Mouse (Mus musculus) myocyte (in vitro differentiated cells): ENCODE data around the gene Hsd3b7. TPM values are rescaled to one million over a fixed set of nuclear protein-coding genes. Genes with fewer than 3 reads are reported as not detected.

ENCODE experiments used
- H3K27me3 ChIP-seq: one replicate; pipeline ENCODE4 v1.6.1; 2011; ENCODE audit not compliant: control insufficient read depth, insufficient read depth, insufficient read length
- H3K36me3 ChIP-seq: one replicate; pipeline ENCODE4 v1.6.1; 2011; ENCODE audit not compliant: control insufficient read depth, insufficient read depth
- H3K4me2 ChIP-seq: one replicate; pipeline ENCODE4 v1.6.1; 2011; ENCODE audit warnings: low read depth, control low read depth
- H3K4me3 ChIP-seq: one replicate; pipeline ENCODE4 v1.5.1; 2011; ENCODE audit warnings: mild to moderate bottlenecking, control low read depth, moderate library complexity
- H3K79me2 ChIP-seq: one replicate; pipeline ENCODE4 v1.6.1; 2011; ENCODE audit not compliant: control insufficient read depth, insufficient read depth
- H3ac ChIP-seq: one replicate; pipeline ENCODE4 v1.6.1; 2011; ENCODE audit not compliant: control insufficient read depth, insufficient read length
- CEBPB ChIP-seq: IDR thresholded peaks from 2 replicates; pipeline ENCODE4 v1.6.1; 2011; ENCODE audit warnings: mild to moderate bottlenecking, moderate library complexity; ENCODE audit not compliant: poor library complexity, insufficient read depth, severe bottlenecking
- E2F4 ChIP-seq: IDR thresholded peaks from one replicate; pipeline ENCODE4 v1.6.1; 2011; ENCODE audit warnings: mild to moderate bottlenecking, control low read depth, moderate library complexity; ENCODE audit not compliant: insufficient read depth
- MAX ChIP-seq: IDR thresholded peaks from one replicate; pipeline ENCODE4 v1.6.1; 2011; ENCODE audit warnings: low read depth, mild to moderate bottlenecking, control low read depth
- MYOD1 ChIP-seq, 3 experiments: IDR thresholded peaks; one replicate each; pipeline ENCODE4 v1.6.1; 2011; ENCODE audit warnings: control low read depth in 2 of 3, low read depth in 2 of 3, mild to moderate bottlenecking in 2 of 3, moderate library complexity in 1 of 3; ENCODE audit not compliant: insufficient read length in 2 of 3, control insufficient read depth in 1 of 3
- MYOG ChIP-seq, 3 experiments: IDR thresholded peaks; one replicate each; pipeline ENCODE4 v1.6.1; 2011; ENCODE audit warnings: control low read depth in 2 of 3, low read depth in 2 of 3, mild to moderate bottlenecking in 2 of 3; ENCODE audit not compliant: insufficient read length in 2 of 3, control insufficient read depth in 1 of 3, insufficient read depth in 1 of 3
- POLR2A ChIP-seq: IDR thresholded peaks from one replicate; pipeline ENCODE4 v1.6.1; 2011; ENCODE audit warnings: low read depth, mild to moderate bottlenecking, control low read depth, moderate library complexity; ENCODE audit not compliant: insufficient read length
- POLR2AphosphoS2 ChIP-seq: IDR thresholded peaks from one replicate; pipeline ENCODE4 v1.6.1; 2011; ENCODE audit warnings: low read depth, control low read depth; ENCODE audit not compliant: insufficient read length
- REST ChIP-seq: IDR thresholded peaks from one replicate; pipeline ENCODE4 v1.6.1; 2011; ENCODE audit warnings: mild to moderate bottlenecking, control low read depth, moderate library complexity; ENCODE audit not compliant: insufficient read depth, insufficient read length
- SRF ChIP-seq: IDR thresholded peaks from one replicate; pipeline ENCODE4 v1.6.1; 2011; ENCODE audit warnings: low read depth; ENCODE audit not compliant: control insufficient read depth, insufficient read length
- TCF12 ChIP-seq: IDR thresholded peaks from one replicate; pipeline ENCODE4 v1.6.1; 2011; ENCODE audit warnings: mild to moderate bottlenecking, control low read depth; ENCODE audit not compliant: poor library complexity, insufficient read depth, severe bottlenecking
- TCF3 ChIP-seq: IDR thresholded peaks from one replicate; pipeline ENCODE4 v1.6.1; 2011; ENCODE audit warnings: low read depth, control low read depth; ENCODE audit not compliant: insufficient read length
- USF1 ChIP-seq: IDR thresholded peaks from one replicate; pipeline ENCODE4 v1.6.1; 2011; ENCODE audit warnings: low read depth, mild to moderate bottlenecking, control low read depth, moderate library complexity
- polyA plus RNA-seq: library from polyadenylated mRNA; unstranded; fragments of >200 nt; fragmentation: generic; extraction: Trizol; gene quantifications from one replicate; pipeline ENCODE4 v1.2.1, GENCODE M21; 2012; ENCODE audit warnings: missing spikeins

Hsd3b7 gene
- polyA plus RNA-seq, 1 experiment: 15.0 TPM

DNA sequence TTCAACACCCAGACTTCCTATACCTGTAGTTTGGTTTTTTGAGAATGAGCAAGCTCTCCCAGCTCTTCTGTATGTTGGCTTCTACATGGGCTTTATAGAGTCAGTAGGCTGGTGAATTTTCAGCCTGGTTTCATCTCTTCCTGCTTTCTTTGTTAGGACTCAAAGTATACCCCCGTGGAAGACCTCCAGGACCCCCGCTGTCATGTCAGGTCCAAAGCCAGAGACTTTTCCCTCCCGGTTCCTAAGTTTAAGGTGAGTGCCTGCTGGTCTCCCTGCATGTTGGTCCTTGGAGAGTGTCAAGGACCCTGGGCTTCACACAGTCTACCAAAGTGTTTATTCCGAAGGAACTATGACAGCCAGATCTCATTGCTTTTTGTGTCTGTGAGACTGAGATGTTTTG is 22.1 kb upstream of the Hsd3b7 start:
- Histone ChIP-seq H3K36me3 (peaks cover 31% of the 10 kb centered on the region), H3K79me2 (peaks cover 26% of the 10 kb centered on the region), H3ac (peak overlapping the region; percentile 94), H3K4me3 (peak overlapping the region; percentile 91), H3K27me3 (no peaks in the 10 kb centered on the region), H3K4me2 (peak overlapping the region; percentile 95)
- TF ChIP-seq E2F4: no peak
- TF ChIP-seq MYOD1 (IDR thresholded peaks at IDR 0.05; ENCODE audit: control insufficient read depth in 1 of 3, insufficient read length in 2 of 3, low read depth in 2 of 3): no peak
- TF ChIP-seq POLR2AphosphoS2: no peak
- TF ChIP-seq MAX: no peak

DNA sequence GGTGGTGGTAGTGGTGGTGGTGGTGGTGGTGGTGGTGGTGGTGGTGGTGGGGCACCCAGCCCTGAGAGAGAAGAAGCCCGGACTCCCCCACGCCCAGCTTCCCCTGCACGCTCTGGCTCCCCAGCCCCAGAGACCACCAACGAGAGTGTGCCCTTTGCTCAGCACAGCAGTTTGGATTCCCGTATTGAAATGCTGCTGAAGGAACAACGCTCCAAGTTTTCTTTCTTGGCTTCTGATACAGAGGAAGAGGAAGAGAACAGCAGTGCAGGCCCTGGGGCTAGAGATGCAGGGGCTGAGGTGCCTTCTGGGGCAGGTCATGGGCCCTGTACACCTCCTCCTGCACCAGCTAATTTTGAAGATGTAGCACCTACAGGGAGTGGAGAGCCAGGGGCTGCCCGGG is 15.1 kb upstream of the Hsd3b7 start, which contains the start of gene Gm49388:
Gene Gm49388 (plus strand): TSS at position 301 of the 400 bp plus-strand sequence.
- H3K36me3 ChIP-seq: peaks cover 70% of the 10 kb centered on the region
- TF ChIP-seq TCF3: no peak
- H3K4me2 ChIP-seq: no peak within 1 kb of the TSS
- H3K4me3 ChIP-seq: no peak within 1 kb of the TSS
- H3K27me3 ChIP-seq: no peaks in the 10 kb centered on the region
- H3ac ChIP-seq: no peak within 1 kb of the TSS
- H3K79me2 ChIP-seq: peaks cover 5% of the 10 kb centered on the region

DNA sequence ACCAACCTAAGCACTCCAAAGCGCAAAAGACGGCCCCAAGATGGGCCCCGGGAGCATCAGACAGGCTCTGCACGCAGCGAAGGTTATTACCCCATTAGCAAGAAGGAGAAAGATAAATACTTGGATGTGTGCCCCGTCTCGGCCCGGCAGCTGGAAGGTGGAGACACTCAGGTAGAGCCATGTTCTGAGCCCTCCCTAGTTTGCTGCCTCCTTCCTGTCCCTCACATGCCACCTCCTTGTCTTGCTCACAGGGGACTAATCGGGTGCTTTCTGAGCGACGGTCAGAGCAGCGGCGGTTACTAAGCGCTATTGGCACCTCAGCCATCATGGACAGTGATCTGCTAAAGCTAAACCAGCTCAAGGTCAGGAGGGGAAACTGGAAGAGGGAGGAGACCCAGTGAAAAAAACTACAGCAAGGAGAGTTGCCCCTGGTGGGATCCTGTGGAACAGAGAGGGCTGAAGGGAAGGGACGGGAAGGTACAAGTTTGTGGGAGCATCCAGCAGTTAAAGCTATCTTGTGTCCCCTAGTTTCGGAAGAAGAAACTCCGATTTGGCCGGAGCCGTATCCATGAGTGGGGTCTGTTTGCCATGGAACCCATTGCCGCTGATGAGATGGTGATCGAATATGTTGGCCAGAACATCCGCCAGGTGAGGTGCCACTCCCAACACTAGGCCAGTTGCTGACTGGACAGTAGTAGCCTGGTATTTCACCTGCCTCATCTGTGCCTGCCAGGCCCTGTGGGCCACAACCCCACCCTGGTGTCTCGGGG is 3.1 kb upstream of the Hsd3b7 start:
- peaks cover 29% of the 10 kb centered on the region for H3K36me3 ChIP-seq
- TF ChIP-seq USF1: no peak
- no peak for TF ChIP-seq MYOD1 (IDR thresholded peaks at IDR 0.05; ENCODE audit: control insufficient read depth in 1 of 3, insufficient read length in 2 of 3, low read depth in 2 of 3)
- TF ChIP-seq CEBPB: no peak
- TF ChIP-seq POLR2AphosphoS2: no peak
- no peak for TF ChIP-seq TCF12
- TF ChIP-seq REST: no peak
- TF ChIP-seq SRF: no peak
- TF ChIP-seq E2F4: no peak
- TF ChIP-seq TCF3: no peak
- TF ChIP-seq MAX: no peak
- no peak for TF ChIP-seq POLR2A
- TF ChIP-seq MYOG (IDR thresholded peaks at IDR 0.05; ENCODE audit: control insufficient read depth in 1 of 3, insufficient read depth in 1 of 3, insufficient read length in 2 of 3, low read depth in 2 of 3): no peak
- no peak overlapping the region for H3ac ChIP-seq
- H3K27me3 ChIP-seq: no peaks in the 10 kb centered on the region
- no peak overlapping the region for H3K4me2 ChIP-seq
- H3K4me3 ChIP-seq: no peak overlapping the region
- H3K79me2 ChIP-seq: no peaks in the 10 kb centered on the region

DNA sequence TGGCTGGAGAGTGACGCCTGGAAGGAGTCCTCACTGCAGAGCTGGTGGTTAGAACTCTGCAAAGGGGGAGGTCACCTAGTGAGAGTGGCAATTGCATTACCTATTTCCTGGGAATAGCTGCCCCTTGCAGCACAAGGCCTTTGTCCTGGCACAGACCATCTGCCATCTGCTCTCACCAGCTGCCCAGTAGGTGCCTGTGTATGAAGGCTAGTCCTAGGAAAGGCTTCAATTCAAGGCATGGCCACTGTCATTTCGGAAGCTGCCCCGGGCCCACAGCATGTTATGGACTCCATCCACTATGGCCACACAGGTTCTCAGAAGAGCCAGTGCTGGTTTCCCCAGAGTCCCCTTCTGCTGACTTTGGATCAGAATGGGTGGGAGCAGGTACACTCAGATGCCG is 1.8 kb upstream of the Hsd3b7 start:
- Histone ChIP-seq H3K4me2 (no peak overlapping the region), H3K27me3 (no peaks in the 10 kb centered on the region), H3K4me3 (no peak overlapping the region), H3ac (no peak overlapping the region), H3K36me3 (peaks cover 16% of the 10 kb centered on the region), H3K79me2 (no peaks in the 10 kb centered on the region)
- no peak for TF ChIP-seq MYOG (IDR thresholded peaks at IDR 0.05; ENCODE audit: control insufficient read depth in 1 of 3, insufficient read depth in 1 of 3, insufficient read length in 2 of 3, low read depth in 2 of 3)
- TF ChIP-seq SRF: no peak
- TF ChIP-seq CEBPB: no peak
- TF ChIP-seq REST: no peak
- no peak for TF ChIP-seq MYOD1 (IDR thresholded peaks at IDR 0.05; ENCODE audit: control insufficient read depth in 1 of 3, insufficient read length in 2 of 3, low read depth in 2 of 3)
- no peak for TF ChIP-seq MAX
- no peak for TF ChIP-seq POLR2A
- TF ChIP-seq TCF3: no peak
- TF ChIP-seq USF1: no peak
- TF ChIP-seq POLR2AphosphoS2: no peak
- TF ChIP-seq E2F4: no peak

DNA sequence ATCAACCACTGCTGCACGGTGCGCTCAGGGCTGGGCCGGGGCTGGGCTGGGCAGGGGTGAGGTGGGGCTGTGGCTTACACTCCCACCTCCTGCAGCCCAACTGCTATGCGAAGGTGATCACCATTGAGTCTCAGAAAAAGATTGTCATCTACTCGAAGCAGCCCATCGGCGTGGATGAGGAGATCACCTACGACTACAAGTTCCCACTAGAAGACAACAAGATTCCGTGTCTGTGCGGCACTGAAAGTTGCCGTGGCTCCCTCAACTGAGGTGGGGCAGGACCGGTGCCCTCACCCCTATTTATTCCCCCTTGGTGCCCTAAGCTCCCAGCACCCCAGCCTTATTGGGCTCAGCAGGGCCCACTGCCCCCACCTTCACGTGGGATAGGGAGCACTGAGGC is 1.2 kb upstream of the Hsd3b7 start:
- Histone ChIP-seq H3K4me3 (no peak overlapping the region), H3K4me2 (no peak overlapping the region), H3K36me3 (peaks cover 16% of the 10 kb centered on the region), H3K27me3 (no peaks in the 10 kb centered on the region), H3ac (no peak overlapping the region), H3K79me2 (no peaks in the 10 kb centered on the region)
- TF ChIP-seq MAX (no peak), CEBPB (no peak), E2F4 (no peak), MYOG (IDR thresholded peaks at IDR 0.05; ENCODE audit: control insufficient read depth in 1 of 3, insufficient read depth in 1 of 3, insufficient read length in 2 of 3, low read depth in 2 of 3) (no peak), REST (no peak), USF1 (no peak), MYOD1 (IDR thresholded peaks at IDR 0.05; ENCODE audit: control insufficient read depth in 1 of 3, insufficient read length in 2 of 3, low read depth in 2 of 3) (no peak)
